Mouse (Mus musculus): ENCODE data around the gene A930004D18Rik. TPM values are rescaled to one million over a fixed set of nuclear protein-coding genes. Genes with fewer than 3 reads are reported as not detected.

Gene A930004D18Rik
- polyA plus RNA-seq, 1 experiment: 0.31 TPM

GRCm38 (mm10) chr2:18029656-18030055, 7.9 kb downstream of the A930004D18Rik start:
- TF ChIP-seq POLR2A (IDR thresholded peaks at IDR 0.05; ENCODE audit: insufficient read depth, low read length) (no peak), CTCF (IDR thresholded peaks at IDR 0.05; ENCODE audit: low read depth, low read length) (no peak), EP300 (IDR thresholded peaks at IDR 0.05; ENCODE audit: insufficient read depth, low read depth, low read length) (no peak)
- Histone ChIP-seq H3K36me3 (ENCODE audit: control insufficient read depth, insufficient read depth, low read length, poor library complexity, severe bottlenecking) (no peaks in the 10 kb centered on the region), H3K27me3 (ENCODE audit: control insufficient read depth, insufficient read depth, low read length, poor library complexity, severe bottlenecking) (no peaks in the 10 kb centered on the region), H3K4me3 (ENCODE audit: low read depth, low read length) (no peak overlapping the region), H3K9me3 (replicated peaks; ENCODE audit: control insufficient read depth, insufficient read depth, low read length, poor library complexity, severe bottlenecking) (no peaks in the 10 kb centered on the region), H3K4me1 (ENCODE audit: control insufficient read depth, insufficient read depth, low read length) (no peaks in the 10 kb centered on the region), H3K9ac (ENCODE audit: low read depth, poor library complexity, severe bottlenecking) (no peak overlapping the region), H3K27ac (ENCODE audit: insufficient read depth, low read length) (no peak overlapping the region)

GRCm38 (mm10) chr2:18028140-18029021, 9.2 kb downstream of the A930004D18Rik start:
- no peaks in the 10 kb centered on the region for H3K4me1 ChIP-seq (ENCODE audit: control insufficient read depth, insufficient read depth, low read length)
- peak overlapping the region; percentile 63 for H3K4me3 ChIP-seq (ENCODE audit: low read depth, low read length)
- peak overlapping the region; percentile 75 for H3K9ac ChIP-seq (ENCODE audit: low read depth, poor library complexity, severe bottlenecking)
- peak overlapping the region; percentile 55; the same call in 1 of the 2 replicates for H3K27ac ChIP-seq (ENCODE audit: insufficient read depth, low read length)
- no peaks in the 10 kb centered on the region for H3K9me3 ChIP-seq (replicated peaks; ENCODE audit: control insufficient read depth, insufficient read depth, low read length, poor library complexity, severe bottlenecking)
- no peaks in the 10 kb centered on the region for H3K27me3 ChIP-seq (ENCODE audit: control insufficient read depth, insufficient read depth, low read length, poor library complexity, severe bottlenecking)
- peak; percentile 38; the same call in 1 of the 2 replicates for TF ChIP-seq EP300 (IDR thresholded peaks at IDR 0.05; ENCODE audit: insufficient read depth, low read depth, low read length)
- TF ChIP-seq POLR2A (IDR thresholded peaks at IDR 0.05; ENCODE audit: insufficient read depth, low read length): no peak
- no peak for TF ChIP-seq CTCF (IDR thresholded peaks at IDR 0.05; ENCODE audit: low read depth, low read length)
- no peaks in the 10 kb centered on the region for H3K36me3 ChIP-seq (ENCODE audit: control insufficient read depth, insufficient read depth, low read length, poor library complexity, severe bottlenecking)

- H3K4me1 ChIP-seq (ENCODE audit: control insufficient read depth, insufficient read depth, low read length): no peaks in the 10 kb centered on the region
- TF ChIP-seq CTCF (IDR thresholded peaks at IDR 0.05; ENCODE audit: low read depth, low read length) (peak; percentile 77), POLR2A (IDR thresholded peaks at IDR 0.05; ENCODE audit: insufficient read depth, low read length) (no peak), EP300 (IDR thresholded peaks at IDR 0.05; ENCODE audit: insufficient read depth, low read depth, low read length) (peak; percentile 66; the same call in 1 of the 2 replicates)
These were observed 9.9 kb downstream of the A930004D18Rik start for GRCm38 (mm10) chr2:18027448-18028139.

GRCm38 (mm10) chr2:18026116-18026947, 11.2 kb downstream of the A930004D18Rik start:
- Histone ChIP-seq H3K27me3 (ENCODE audit: control insufficient read depth, insufficient read depth, low read length, poor library complexity, severe bottlenecking) (no peaks in the 10 kb centered on the region), H3K27ac (ENCODE audit: insufficient read depth, low read length) (no peak overlapping the region), H3K4me3 (ENCODE audit: low read depth, low read length) (peak overlapping the region; percentile 59), H3K9me3 (replicated peaks; ENCODE audit: control insufficient read depth, insufficient read depth, low read length, poor library complexity, severe bottlenecking) (no peaks in the 10 kb centered on the region), H3K4me1 (ENCODE audit: control insufficient read depth, insufficient read depth, low read length) (no peaks in the 10 kb centered on the region), H3K36me3 (ENCODE audit: control insufficient read depth, insufficient read depth, low read length, poor library complexity, severe bottlenecking) (no peaks in the 10 kb centered on the region), H3K9ac (ENCODE audit: low read depth, poor library complexity, severe bottlenecking) (peak overlapping the region; percentile 43)
- TF ChIP-seq EP300 (IDR thresholded peaks at IDR 0.05; ENCODE audit: insufficient read depth, low read depth, low read length) (no peak), CTCF (IDR thresholded peaks at IDR 0.05; ENCODE audit: low read depth, low read length) (no peak), POLR2A (IDR thresholded peaks at IDR 0.05; ENCODE audit: insufficient read depth, low read length) (no peak)

More at GRCm38 (mm10) chr2:18027448-18028139, 9.9 kb downstream of the A930004D18Rik start:
- H3K9me3 ChIP-seq (replicated peaks; ENCODE audit: control insufficient read depth, insufficient read depth, low read length, poor library complexity, severe bottlenecking): no peaks in the 10 kb centered on the region
- no peaks in the 10 kb centered on the region for H3K27me3 ChIP-seq (ENCODE audit: control insufficient read depth, insufficient read depth, low read length, poor library complexity, severe bottlenecking)
- peak overlapping the region; percentile 55 for H3K27ac ChIP-seq (ENCODE audit: insufficient read depth, low read length)
- H3K9ac ChIP-seq (ENCODE audit: low read depth, poor library complexity, severe bottlenecking): peak overlapping the region; percentile 75
- H3K4me3 ChIP-seq (ENCODE audit: low read depth, low read length): peak overlapping the region; percentile 63
- no peaks in the 10 kb centered on the region for H3K36me3 ChIP-seq (ENCODE audit: control insufficient read depth, insufficient read depth, low read length, poor library complexity, severe bottlenecking)

- Histone ChIP-seq H3K9ac (ENCODE audit: low read depth, poor library complexity, severe bottlenecking) (peak overlapping the region; percentile 43), H3K9me3 (replicated peaks; ENCODE audit: control insufficient read depth, insufficient read depth, low read length, poor library complexity, severe bottlenecking) (no peaks in the 10 kb centered on the region), H3K27me3 (ENCODE audit: control insufficient read depth, insufficient read depth, low read length, poor library complexity, severe bottlenecking) (no peaks in the 10 kb centered on the region), H3K36me3 (ENCODE audit: control insufficient read depth, insufficient read depth, low read length, poor library complexity, severe bottlenecking) (no peaks in the 10 kb centered on the region), H3K27ac (ENCODE audit: insufficient read depth, low read length) (no peak overlapping the region), H3K4me1 (ENCODE audit: control insufficient read depth, insufficient read depth, low read length) (no peaks in the 10 kb centered on the region), H3K4me3 (ENCODE audit: low read depth, low read length) (peak overlapping the region; percentile 59)
- TF ChIP-seq EP300 (IDR thresholded peaks at IDR 0.05; ENCODE audit: insufficient read depth, low read depth, low read length): no peak
- TF ChIP-seq CTCF (IDR thresholded peaks at IDR 0.05; ENCODE audit: low read depth, low read length): no peak
- TF ChIP-seq POLR2A (IDR thresholded peaks at IDR 0.05; ENCODE audit: insufficient read depth, low read length): no peak
These were observed 11.8 kb downstream of the A930004D18Rik start for GRCm38 (mm10) chr2:18025781-18026115.
